Mouse (Mus musculus) stomach, postnatal 0 days (tissue): Measurements from ENCODE around the gene Fzd5. TPM values are rescaled to one million over a fixed set of nuclear protein-coding genes. Genes with fewer than 3 reads are reported as not detected.

ENCODE experiments used
- ATAC-seq: fragments of 200-750 bp; cut with Nextera tagmentation; 2 replicates; pipeline ENCODE4 v1.8.0; 2017; ENCODE audit not compliant: low FRiP score, low TSS enrichment
- DNase-seq: peaks from one replicate; pipeline ENCODE4 v3.0.0-alpha.2; 2016; ENCODE audit warnings: low spot score
- H3K27ac ChIP-seq: fragments of 300-500 bp; sonication (generic); replicated peaks from 2 replicates; pipeline ENCODE4 v1.5.1; 2014; ENCODE audit warnings: mild to moderate bottlenecking, control low read depth
- H3K27me3 ChIP-seq: fragments of 300-500 bp; sonication (generic); 2 replicates; pipeline ENCODE4 v1.6.1; 2014; ENCODE audit warnings: low read length; ENCODE audit not compliant: control insufficient read depth, insufficient read depth
- H3K36me3 ChIP-seq: fragments of 300-500 bp; sonication (generic); 2 replicates; pipeline ENCODE4 v1.6.1; 2014; ENCODE audit warnings: low read length, mixed read lengths; ENCODE audit not compliant: control insufficient read depth, insufficient read depth
- H3K4me1 ChIP-seq: fragments of 300-500 bp; sonication (generic); replicated peaks from 2 replicates; pipeline ENCODE4 v1.6.1; 2014; ENCODE audit warnings: antibody characterized with exemption; ENCODE audit not compliant: control insufficient read depth, insufficient read depth
- H3K4me2 ChIP-seq: fragments of 300-500 bp; sonication (generic); replicated peaks from 2 replicates; pipeline ENCODE4 v1.6.1; 2014; ENCODE audit warnings: low read depth, mild to moderate bottlenecking, control low read depth, moderate library complexity
- H3K4me3 ChIP-seq: fragments of 300-500 bp; sonication (generic); 2 replicates; pipeline ENCODE4 v1.5.1; 2014; ENCODE audit warnings: low read depth, low read length, control low read depth
- H3K9ac ChIP-seq: fragments of 300-500 bp; sonication (generic); 2 replicates; pipeline ENCODE4 v1.6.1; 2014; ENCODE audit warnings: mild to moderate bottlenecking, low read length, control low read depth, mixed read lengths
- H3K9me3 ChIP-seq: fragments of 300-500 bp; sonication (generic); 2 replicates; pipeline ENCODE4 v1.6.1; 2016; ENCODE audit warnings: low read length; ENCODE audit not compliant: control insufficient read depth
- CTCF ChIP-seq: IDR thresholded peaks from 2 replicates; pipeline ENCODE4 v1.5.1; 2016; ENCODE audit warnings: antibody characterized with exemption, low read depth, mild to moderate bottlenecking, moderate library complexity
- EP300 ChIP-seq: optimal IDR thresholded peaks from 2 replicates; pipeline ENCODE3; 2016; ENCODE audit warnings: antibody characterized with exemption
- WGBS: fragments of 180-500 bp; shearing (Covaris S2); extraction: QIAGEN DNeasy Blood & Tissue Kit; methylation state at CpG from one replicate; pipeline ENCODE4 v1.1.7; 2014; 5-methylcytosine and 5-hydroxymethylcytosine counted together
- polyA plus RNA-seq: library from polyadenylated mRNA; unstranded; fragments of >200 nt; fragmentation: Nextera tagmentation; extraction: Ambion mirVana; gene quantifications from 2 replicates; pipeline ENCODE4 v1.2.1, GENCODE M21; 2015

Gene Fzd5
- polyA plus RNA-seq, 1 experiment from 2014 or later: 3.8 TPM

GRCm38 (mm10) chr1:64753109-64753508, 15.6 kb upstream of the Fzd5 start:
- H3K9ac ChIP-seq: no peak overlapping the region
- no peak for DNase-seq
- H3K27ac ChIP-seq: no peak overlapping the region
- no peak for ATAC-seq
- H3K36me3 ChIP-seq: no peaks in the 10 kb centered on the region
- WGBS: 69% methylated on average over 8 of the region's 8 CpGs
- H3K9me3 ChIP-seq: no peaks in the 10 kb centered on the region
- no peaks in the 10 kb centered on the region for H3K27me3 ChIP-seq
- H3K4me1 ChIP-seq: 0 out of 2 replicates have a peak, but pooled peaks cover 6% of the 10 kb centered on the region
- H3K4me2 ChIP-seq: no peak overlapping the region
- no peak for TF ChIP-seq CTCF
- no peak for TF ChIP-seq EP300
- H3K4me3 ChIP-seq: no peak overlapping the region

GRCm38 (mm10) chr1:64744616-64745015, 7.1 kb upstream of the Fzd5 start:
- H3K4me3 ChIP-seq: no peak overlapping the region
- DNase-seq (no peak), ATAC-seq (no peak)
- no peaks in the 10 kb centered on the region for H3K36me3 ChIP-seq
- H3K27me3 ChIP-seq: no peaks in the 10 kb centered on the region
- TF ChIP-seq EP300 (no peak), CTCF (no peak)
- no peak overlapping the region for H3K9ac ChIP-seq
- no peaks in the 10 kb centered on the region for H3K4me1 ChIP-seq
- H3K9me3 ChIP-seq: no peaks in the 10 kb centered on the region
- no peak overlapping the region for H3K27ac ChIP-seq
- H3K4me2 ChIP-seq: no peak overlapping the region

GRCm38 (mm10) chr1:64742741-64743408, 5.3 kb upstream of the Fzd5 start:
- Histone ChIP-seq H3K9me3 (no peaks in the 10 kb centered on the region), H3K27ac (no peak overlapping the region), H3K4me2 (no peak overlapping the region), H3K4me3 (no peak overlapping the region), H3K27me3 (no peaks in the 10 kb centered on the region), H3K9ac (no peak overlapping the region; the same call in 1 of the 2 replicates), H3K36me3 (no peaks in the 10 kb centered on the region), H3K4me1 (no peaks in the 10 kb centered on the region)
- ATAC-seq (peak; percentile 62), DNase-seq (peak; percentile 62)
- TF ChIP-seq CTCF: no peak
- no peak for TF ChIP-seq EP300
- 71% methylated on average over 18 of the region's 18 CpGs for WGBS

GRCm38 (mm10) chr1:64738661-64739082, 1.1 kb upstream of the Fzd5 start:
- Histone ChIP-seq H3K36me3 (no peaks in the 10 kb centered on the region; the same call in 1 of the 2 replicates), H3K4me2 (peak overlapping the region; percentile 95), H3K27ac (peak overlapping the region; percentile 85), H3K4me1 (peaks cover 3% of the 10 kb centered on the region; the same call in 1 of the 2 replicates), H3K27me3 (no peaks in the 10 kb centered on the region), H3K9ac (peak overlapping the region; percentile 51), H3K9me3 (no peaks in the 10 kb centered on the region), H3K4me3 (peak overlapping the region; percentile 69)
- peak; percentile 81 for DNase-seq
- under 1% methylated on average over 14 of the region's 14 CpGs for WGBS
- ATAC-seq: no peak
- TF ChIP-seq EP300: no peak
- TF ChIP-seq CTCF: peak; percentile 33; the same call in 1 of the 2 replicates

GRCm38 (mm10) chr1:64738180-64738555, 617 bp upstream of the Fzd5 start:
- Histone ChIP-seq H3K4me3 (peak overlapping the region; percentile 69), H3K9me3 (no peaks in the 10 kb centered on the region), H3K9ac (peak overlapping the region; percentile 51), H3K4me1 (peaks cover 3% of the 10 kb centered on the region; the same call in 1 of the 2 replicates), H3K27me3 (no peaks in the 10 kb centered on the region), H3K36me3 (no peaks in the 10 kb centered on the region; the same call in 1 of the 2 replicates), H3K27ac (peak overlapping the region; percentile 85), H3K4me2 (peak overlapping the region; percentile 95)
- TF ChIP-seq CTCF (no peak), EP300 (no peak)
- WGBS: 0% methylated on average over 11 of the region's 11 CpGs
- peak; percentile 50 for ATAC-seq
- peak; percentile 68 for DNase-seq
